Mouse (Mus musculus): ENCODE measurements around the gene Olfr907.

Olfr907 gene

DNA sequence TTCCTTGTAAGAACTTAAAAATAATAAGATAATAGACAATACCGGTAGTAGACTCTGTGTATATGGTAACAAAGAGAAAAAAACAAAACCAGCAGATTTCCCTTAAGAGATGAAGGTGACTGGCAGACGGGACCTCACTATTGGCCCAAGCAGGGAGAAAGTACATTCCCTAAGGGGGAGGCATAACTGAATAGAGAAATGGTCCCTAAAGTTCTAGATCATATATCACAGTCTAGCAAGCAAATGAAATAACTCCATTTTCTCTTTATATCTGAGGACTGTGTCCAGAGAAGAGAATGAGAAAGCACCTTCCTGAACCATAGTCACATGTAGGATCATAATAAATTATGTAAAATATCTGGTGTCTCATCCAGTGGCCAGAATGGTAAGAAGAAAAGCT, at the start of gene Olfr907:
Gene Olfr907, plus strand, starts transcription at position 301 of the 400 bp plus-strand sequence.
- in situ Hi-C loops (cut with MboI; ENCODE audit: low pct_unique_long_range_greater_than_20kb in 1 of 2, low sequenced_read_pairs in 2 of 2, unreplicated experiment in 1 of 2) = no loop called here

- in situ Hi-C loops (cut with MboI; ENCODE audit: low pct_unique_long_range_greater_than_20kb in 1 of 2, low sequenced_read_pairs in 2 of 2, unreplicated experiment in 1 of 2) = no loop called here
Observed at GRCm38 (mm10) chr9:38447352-38447751, 48.2 kb upstream of the Olfr907 start, which contains the start of gene Olfr902. Gene Olfr902 (plus strand): TSS chr9:38447652.

DNA sequence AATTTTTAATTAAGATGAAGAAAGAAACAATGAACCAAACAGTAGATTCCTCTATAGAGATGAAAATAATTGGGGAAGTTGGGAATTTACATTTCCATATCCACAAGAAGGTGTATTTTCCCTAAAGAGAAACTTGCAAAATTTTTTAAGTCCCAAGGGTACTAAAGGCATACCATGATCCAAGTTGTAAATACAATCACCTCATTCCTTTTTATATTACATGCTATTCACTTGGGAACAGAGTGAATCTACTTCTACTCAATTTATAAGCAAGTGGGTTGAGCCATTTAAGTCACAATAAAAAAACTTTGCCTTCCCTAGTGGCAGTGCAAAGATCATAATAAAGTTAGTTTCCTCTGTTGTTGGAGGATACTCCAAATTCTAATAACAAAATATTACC, 32.8 kb upstream of the Olfr907 start, which contains the start of gene Olfr904:
Gene Olfr904, plus strand, starts transcription at position 301 of the 400 bp plus-strand sequence.
- in situ Hi-C loops (cut with MboI; ENCODE audit: low pct_unique_long_range_greater_than_20kb in 1 of 2, low sequenced_read_pairs in 2 of 2, unreplicated experiment in 1 of 2) = no loop called here

DNA sequence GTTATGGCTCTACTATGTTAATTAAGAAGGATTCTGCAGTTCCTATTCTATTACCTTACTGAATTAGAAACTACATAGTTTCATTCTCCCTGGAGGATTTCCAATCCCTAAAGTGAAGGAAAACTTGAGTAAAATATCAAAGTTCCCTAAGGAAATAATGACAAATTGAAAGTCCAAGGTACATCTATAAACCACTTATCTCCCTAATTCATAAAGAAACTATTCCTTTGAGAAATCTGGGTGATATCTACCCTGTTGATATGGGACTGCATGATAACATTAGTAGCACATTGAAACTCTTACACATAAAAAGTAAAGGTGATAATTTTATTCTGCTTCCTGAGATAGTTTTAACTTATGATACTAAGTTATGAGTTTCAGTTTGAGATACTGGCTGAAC, 24.8 kb upstream of the Olfr907 start, which contains the start of gene Olfr905:
Gene Olfr905, plus strand, starts transcription at position 301 of the 400 bp plus-strand sequence.
- in situ Hi-C loops (cut with MboI; ENCODE audit: low pct_unique_long_range_greater_than_20kb in 1 of 2, low sequenced_read_pairs in 2 of 2, unreplicated experiment in 1 of 2) = no loop called here

DNA sequence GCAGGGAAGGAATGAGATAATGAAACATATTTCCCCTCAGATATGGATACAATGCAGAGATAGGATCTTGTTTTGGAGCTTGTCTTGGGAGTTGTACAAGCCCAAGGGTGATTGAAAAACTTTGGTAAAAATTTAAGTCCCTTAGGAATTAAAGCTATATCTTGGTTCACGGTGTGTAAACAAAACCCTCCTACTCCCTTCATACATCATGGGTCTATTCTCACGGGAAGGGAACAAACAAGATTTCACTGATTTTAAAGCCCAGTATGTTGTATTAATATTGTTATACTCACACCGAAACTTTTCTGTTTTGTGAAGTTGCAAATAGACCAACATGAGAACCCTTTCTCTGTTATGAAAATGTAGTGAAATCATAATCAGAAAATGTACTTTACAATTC, 8.8 kb upstream of the Olfr907 start, which contains the start of gene Olfr906:
Gene Olfr906, plus strand, starts transcription at position 301 of the 400 bp plus-strand sequence.
- in situ Hi-C loops (cut with MboI; ENCODE audit: low pct_unique_long_range_greater_than_20kb in 1 of 2, low sequenced_read_pairs in 2 of 2, unreplicated experiment in 1 of 2) = no loop called here

DNA sequence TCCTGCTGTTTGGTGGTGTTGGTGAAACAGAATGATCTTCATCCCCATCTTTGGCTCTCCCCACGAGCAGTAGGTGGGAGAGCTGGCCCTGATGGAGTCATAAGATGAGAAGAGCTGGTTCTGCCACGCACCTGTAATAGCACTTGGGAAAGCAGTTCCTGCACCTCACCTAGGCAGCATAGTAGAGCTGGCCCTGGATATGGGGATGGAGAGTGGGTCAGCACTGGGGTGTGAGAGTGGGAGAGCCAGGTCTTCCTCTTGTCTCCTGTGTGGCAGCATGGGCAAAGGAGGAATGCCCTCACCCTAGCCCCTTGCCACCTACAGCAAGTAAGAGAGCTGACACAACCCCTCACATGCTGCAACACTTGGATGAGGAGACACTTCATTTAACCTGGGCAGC, 16.8 kb downstream of the Olfr907 start:
- in situ Hi-C loops (cut with MboI; ENCODE audit: low pct_unique_long_range_greater_than_20kb in 1 of 2, low sequenced_read_pairs in 2 of 2, unreplicated experiment in 1 of 2) = no loop called here

GRCm38 (mm10) chr9:38521280-38521679, 25.7 kb downstream of the Olfr907 start, which contains the start of gene Olfr911-ps1:
Gene Olfr911-ps1 (plus strand): TSS chr9:38521580.
- in situ Hi-C loops (cut with MboI; ENCODE audit: low pct_unique_long_range_greater_than_20kb in 1 of 2, low sequenced_read_pairs in 2 of 2, unreplicated experiment in 1 of 2) = no loop called here

- in situ Hi-C loops (cut with MboI; ENCODE audit: low pct_unique_long_range_greater_than_20kb in 1 of 2, low sequenced_read_pairs in 2 of 2, unreplicated experiment in 1 of 2) = no loop called here
Observed at GRCm38 (mm10) chr9:38537549-38537948, 41.9 kb downstream of the Olfr907 start, which contains the start of gene Olfr910. Gene Olfr910 (plus strand): TSS chr9:38537849.

All from mouse embryonic stem cell (cell line).